ENCODE assay signal across 8 mouse cellular contexts in the genomic region with DNA sequence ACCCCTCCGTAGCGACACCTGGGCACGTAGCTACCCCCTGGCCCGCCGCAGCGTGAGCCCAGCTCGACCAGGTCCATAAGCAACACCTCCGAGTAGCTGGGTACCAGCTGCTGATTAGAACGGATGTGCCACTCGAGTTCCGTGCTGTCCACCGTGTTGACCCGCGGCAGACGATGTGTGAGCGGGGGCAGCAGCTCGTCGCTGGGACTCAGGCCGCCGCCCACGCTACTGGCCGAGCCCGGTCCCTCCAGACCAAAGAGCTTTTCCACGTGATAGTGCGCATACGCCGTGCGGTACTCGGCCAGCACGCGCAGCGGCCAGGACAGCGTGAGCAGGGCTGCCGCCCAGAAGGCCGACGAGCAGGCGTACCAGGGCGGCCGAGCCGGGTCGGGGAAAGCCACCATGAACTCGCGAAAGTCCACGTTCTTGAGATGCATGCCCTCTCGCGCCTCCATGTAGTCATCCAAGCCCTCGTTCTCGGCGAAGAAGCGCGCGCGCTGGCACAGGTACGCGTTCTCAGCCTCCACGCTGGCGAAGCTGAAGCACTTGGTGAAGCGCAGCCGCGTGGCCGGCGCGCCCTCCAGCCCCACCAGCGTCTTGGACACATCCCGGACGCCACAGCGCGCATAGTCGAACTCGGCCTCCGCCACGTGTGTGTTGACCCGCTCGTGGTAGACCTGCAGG. TPM values are rescaled to one million over a fixed set of nuclear protein-coding genes. Genes with fewer than 3 reads are reported as not detected.
DNase-seq lines count a peak whose midpoint lies in the region; ATAC-seq and TF ChIP-seq lines count a peak whose summit lies in the region.

No protein-coding gene starts in this region.

- no peak overlapping the region for H3K27ac ChIP-seq in kidney, postnatal 0 days
- peak overlapping the region; percentile 56; the same call in 1 of the 2 replicates for H3K27ac ChIP-seq in hindbrain, postnatal 0 days
- no peak overlapping the region for H3K27ac ChIP-seq in neural tube, embryonic 11.5 days (ENCODE audit: low read depth, low read length)

- H3K9ac ChIP-seq in kidney, postnatal 0 days (ENCODE audit: low read depth, low read length) = no peak overlapping the region
- H3K9ac ChIP-seq in hindbrain, postnatal 0 days (replicated peaks; ENCODE audit: low read length) = peak overlapping the region; percentile 13; the same call in 1 of the 2 replicates
- H3K9ac ChIP-seq in neural tube, embryonic 11.5 days (ENCODE audit: low read length) = no peak overlapping the region

- no peaks in the 10 kb centered on the region for H3K36me3 ChIP-seq in kidney, postnatal 0 days (ENCODE audit: insufficient read depth, low read length)
- H3K36me3 ChIP-seq in hindbrain, postnatal 0 days (ENCODE audit: insufficient read depth, low read length) = 0 out of 2 replicates have a peak, but pooled peaks cover 2% of the 10 kb centered on the region
- 0 out of 2 replicates have a peak, but pooled peaks cover 2% of the 10 kb centered on the region for H3K36me3 ChIP-seq in neural tube, embryonic 11.5 days (ENCODE audit: control insufficient read depth, insufficient read depth, low read length)

- TF ChIP-seq CTCF in kidney, postnatal 0 days (IDR thresholded peaks at IDR 0.05; ENCODE audit: low read depth) = no peak
- no peak for TF ChIP-seq CTCF in hindbrain, postnatal 0 days (IDR thresholded peaks at IDR 0.05; ENCODE audit: low read depth)

- H3K27me3 ChIP-seq in kidney, postnatal 0 days (ENCODE audit: insufficient read depth, low read length) = peaks cover 45% of the 10 kb centered on the region
- H3K27me3 ChIP-seq in hindbrain, postnatal 0 days (ENCODE audit: insufficient read depth, low read length) = peaks cover 7% of the 10 kb centered on the region; the same call in 1 of the 2 replicates
- H3K27me3 ChIP-seq in neural tube, embryonic 11.5 days (ENCODE audit: control insufficient read depth, insufficient read depth, low read length) = peaks cover 55% of the 10 kb centered on the region

- H3K4me2 ChIP-seq in kidney, postnatal 0 days (ENCODE audit: low read length) = peak overlapping the region; percentile 52
- peak overlapping the region; percentile 39 for H3K4me2 ChIP-seq in hindbrain, postnatal 0 days (ENCODE audit: low read depth, low read length)
- peak overlapping the region; percentile 34 for H3K4me2 ChIP-seq in neural tube, embryonic 11.5 days (ENCODE audit: low read depth)

- DNase-seq in kidney, postnatal 0 days (ENCODE audit: low spot score) = no peak
- no peak for DNase-seq in kidney, adult 11 months
- no peak for DNase-seq in hindbrain, postnatal 0 days (ENCODE audit: low spot score)
- DNase-seq in neural tube, embryonic 11.5 days (ENCODE audit: low spot score) = peak; percentile 44
- no peak for DNase-seq in frontal cortex, postnatal 25 days (ENCODE audit: low spot score in 2 of 2)
- no peak for DNase-seq in kidney, adult 18-20 months
- DNase-seq in right cerebral cortex, adult 2 months (ENCODE audit: low spot score in 2 of 2) = no peak

- H3K4me3 ChIP-seq in kidney, postnatal 0 days (replicated peaks; ENCODE audit: low read depth, low read length) = peak overlapping the region; percentile 24
- H3K4me3 ChIP-seq in hindbrain, postnatal 0 days (ENCODE audit: low read length) = 0 out of 2 replicates have a peak overlapping the region, but pooled peaks have one; percentile 3
- peak overlapping the region; percentile 1; the same call in 1 of the 2 replicates for H3K4me3 ChIP-seq in neural tube, embryonic 11.5 days (ENCODE audit: low read depth, low read length)

- H3K4me1 ChIP-seq in kidney, postnatal 0 days (replicated peaks; ENCODE audit: insufficient read depth, low read length) = peaks cover 20% of the 10 kb centered on the region
- peaks cover 2% of the 10 kb centered on the region; the same call in 1 of the 2 replicates for H3K4me1 ChIP-seq in hindbrain, postnatal 0 days (ENCODE audit: insufficient read depth, low read length)
- peaks cover 15% of the 10 kb centered on the region for H3K4me1 ChIP-seq in neural tube, embryonic 11.5 days (ENCODE audit: control insufficient read depth, insufficient read depth, low read length)

- WGBS in kidney, postnatal 0 days = 12% methylated on average over 73 of the region's 74 CpGs
- WGBS in hindbrain, postnatal 0 days = 14% methylated on average over 74 of the region's 74 CpGs
- 4% methylated on average over 68 of the region's 74 CpGs for WGBS in neural tube, embryonic 11.5 days

- no peaks in the 10 kb centered on the region for H3K9me3 ChIP-seq in kidney, postnatal 0 days (replicated peaks; ENCODE audit: low read length)
- no peaks in the 10 kb centered on the region for H3K9me3 ChIP-seq in hindbrain, postnatal 0 days (ENCODE audit: low read length)
- H3K9me3 ChIP-seq in neural tube, embryonic 11.5 days (ENCODE audit: control insufficient read depth, low read length) = no peaks in the 10 kb centered on the region

- ATAC-seq in kidney, postnatal 0 days (replicated peaks; ENCODE audit: low FRiP score, low read depth) = no peak
- peak; percentile 33 for ATAC-seq in common myeloid progenitor, adult 5-6 weeks (replicated peaks; ENCODE audit: low read depth, poor library complexity, severe bottlenecking)
- ATAC-seq in hindbrain, postnatal 0 days = no peak
- ATAC-seq in neural tube, embryonic 11.5 days (ENCODE audit: insufficient read depth, low FRiP score, low TSS enrichment) = no peak

RNA-seq across cellular contexts. Expression of gene Tmem151b, which starts 4.1 kb away (rescaled TPM):
- polyA plus RNA-seq in kidney, postnatal 0 days (2015; fragmentation: Nextera tagmentation; extraction: Ambion mirVana) = 1.5 and 1.8 TPM in 2 replicates
- total RNA-seq in common myeloid progenitor, adult 5-6 weeks (2017) = 0.53 TPM in 1 of 2 replicates, not detected in the other
- total RNA-seq in hindbrain, postnatal 0 days (2014; rRNA removed) = 107 and 114 TPM in 2 replicates
- 29.5 and 29.8 TPM in 2 replicates for polyA plus RNA-seq in hindbrain, postnatal 0 days (2015; fragmentation: Nextera tagmentation; extraction: Ambion mirVana)
- 6.2 and 6.8 TPM in 2 replicates for polyA plus RNA-seq in neural tube, embryonic 11.5 days (2014; fragmentation: Nextera tagmentation; extraction: Ambion mirVana)

RNA-seq across cellular contexts. Expression of gene Nfkbie, which starts 10.1 kb away (rescaled TPM):
- polyA plus RNA-seq in kidney, postnatal 0 days (2015; fragmentation: Nextera tagmentation; extraction: Ambion mirVana) = 4.8 and 5.1 TPM in 2 replicates
- 10.1 and 11.0 TPM in 2 replicates for total RNA-seq in common myeloid progenitor, adult 5-6 weeks (2017)
- total RNA-seq in hindbrain, postnatal 0 days (2014; rRNA removed) = 7.7 and 9.2 TPM in 2 replicates
- 5.2 and 6.0 TPM in 2 replicates for polyA plus RNA-seq in hindbrain, postnatal 0 days (2015; fragmentation: Nextera tagmentation; extraction: Ambion mirVana)
- 6.9 and 7.0 TPM in 2 replicates for polyA plus RNA-seq in neural tube, embryonic 11.5 days (2014; fragmentation: Nextera tagmentation; extraction: Ambion mirVana)

RNA-seq across cellular contexts. Expression of gene Slc35b2, which starts 18.3 kb away (rescaled TPM):
- polyA plus RNA-seq in kidney, postnatal 0 days (2015; fragmentation: Nextera tagmentation; extraction: Ambion mirVana) = 131 and 138 TPM in 2 replicates
- total RNA-seq in common myeloid progenitor, adult 5-6 weeks (2017) = 49.6 and 93.8 TPM in 2 replicates
- total RNA-seq in hindbrain, postnatal 0 days (2014; rRNA removed) = 105 and 139 TPM in 2 replicates
- polyA plus RNA-seq in hindbrain, postnatal 0 days (2015; fragmentation: Nextera tagmentation; extraction: Ambion mirVana) = 90.3 and 94.0 TPM in 2 replicates
- polyA plus RNA-seq in neural tube, embryonic 11.5 days (2014; fragmentation: Nextera tagmentation; extraction: Ambion mirVana) = 101 and 106 TPM in 2 replicates

RNA-seq across cellular contexts. Expression of gene Tcte1, which starts 22.2 kb away (rescaled TPM):
- 0.07 and 0.15 TPM in 2 replicates for polyA plus RNA-seq in kidney, postnatal 0 days (2015; fragmentation: Nextera tagmentation; extraction: Ambion mirVana)
- not detected in 2 replicates for total RNA-seq in common myeloid progenitor, adult 5-6 weeks (2017)
- 0.58 and 1.5 TPM in 2 replicates for total RNA-seq in hindbrain, postnatal 0 days (2014; rRNA removed)
- 3.9 and 4.3 TPM in 2 replicates for polyA plus RNA-seq in hindbrain, postnatal 0 days (2015; fragmentation: Nextera tagmentation; extraction: Ambion mirVana)
- polyA plus RNA-seq in neural tube, embryonic 11.5 days (2014; fragmentation: Nextera tagmentation; extraction: Ambion mirVana) = 1.4 and 1.8 TPM in 2 replicates

RNA-seq across cellular contexts. Expression of gene Hsp90ab1, which starts 27.7 kb away (rescaled TPM):
- polyA plus RNA-seq in kidney, postnatal 0 days (2015; fragmentation: Nextera tagmentation; extraction: Ambion mirVana) = 1,330 and 1,432 TPM in 2 replicates
- total RNA-seq in common myeloid progenitor, adult 5-6 weeks (2017) = 2,806 and 3,169 TPM in 2 replicates
- 982 and 1,365 TPM in 2 replicates for total RNA-seq in hindbrain, postnatal 0 days (2014; rRNA removed)
- polyA plus RNA-seq in hindbrain, postnatal 0 days (2015; fragmentation: Nextera tagmentation; extraction: Ambion mirVana) = 1,472 and 1,504 TPM in 2 replicates
- polyA plus RNA-seq in neural tube, embryonic 11.5 days (2014; fragmentation: Nextera tagmentation; extraction: Ambion mirVana) = 1,725 and 1,823 TPM in 2 replicates
